Mouse (Mus musculus) WW6 (cell line): Measurements from ENCODE around the gene Gpr22.

Source experiments
- DNase-seq: peaks from one replicate; pipeline ENCODE4 v3.0.0-alpha.2; 2013; ENCODE audit warnings: low read depth, low spot score

Gene Gpr22

GRCm38 (mm10) chr12:31713600-31713999 lies at the start of gene Gpr22:
TSS of gene Gpr22 (minus strand) at chr12:31713947.
- DNase-seq = no peak

GRCm38 (mm10) chr12:31755885-31756755 lies 42.4 kb upstream of the Gpr22 start:
- no peak for DNase-seq

- no peak for DNase-seq
Measured at GRCm38 (mm10) chr12:31754465-31754864, 40.7 kb upstream of the Gpr22 start.

GRCm38 (mm10) chr12:31749846-31750245 lies 36.1 kb upstream of the Gpr22 start:
- DNase-seq = no peak

GRCm38 (mm10) chr12:31747301-31747700 lies 33.6 kb upstream of the Gpr22 start:
- DNase-seq = no peak

- DNase-seq = no peak
Measured at GRCm38 (mm10) chr12:31734616-31735015, 20.9 kb upstream of the Gpr22 start.

- no peak for DNase-seq
Measured at GRCm38 (mm10) chr12:31730126-31730525, 16.4 kb upstream of the Gpr22 start.

- DNase-seq = no peak
Measured at GRCm38 (mm10) chr12:31726707-31727106, 13.0 kb upstream of the Gpr22 start.

- no peak for DNase-seq
Measured at GRCm38 (mm10) chr12:31725511-31726275, 11.9 kb upstream of the Gpr22 start.

- no peak for DNase-seq
Measured at GRCm38 (mm10) chr12:31724576-31724975, 10.8 kb upstream of the Gpr22 start.

- no peak for DNase-seq
Measured at GRCm38 (mm10) chr12:31719586-31720275, 6.0 kb upstream of the Gpr22 start.

GRCm38 (mm10) chr12:31714070-31714469 lies 323 bp upstream of the Gpr22 start:
- no peak for DNase-seq

GRCm38 (mm10) chr12:31712727-31713126 lies 1.0 kb downstream of the Gpr22 start:
- DNase-seq = no peak

- DNase-seq = no peak
Measured at GRCm38 (mm10) chr12:31712233-31712632, 1.5 kb downstream of the Gpr22 start.

GRCm38 (mm10) chr12:31709665-31710064 lies 4.1 kb downstream of the Gpr22 start:
- DNase-seq = no peak

GRCm38 (mm10) chr12:31707531-31707930 lies 6.2 kb downstream of the Gpr22 start:
- no peak for DNase-seq

- no peak for DNase-seq
Measured at GRCm38 (mm10) chr12:31706168-31706567, 7.6 kb downstream of the Gpr22 start.

- DNase-seq = no peak
Measured at GRCm38 (mm10) chr12:31703904-31704303, 9.8 kb downstream of the Gpr22 start.

GRCm38 (mm10) chr12:31701411-31701810 lies 12.3 kb downstream of the Gpr22 start:
- no peak for DNase-seq

- no peak for DNase-seq
Measured at GRCm38 (mm10) chr12:31700623-31701347, 13.0 kb downstream of the Gpr22 start.

- no peak for DNase-seq
Measured at GRCm38 (mm10) chr12:31693278-31693677, 20.5 kb downstream of the Gpr22 start.
